Mouse (Mus musculus) neural tube, embryonic 11.5 days (tissue): ENCODE measurements around the gene Celf2. TPM values are rescaled to one million over a fixed set of nuclear protein-coding genes. Genes with fewer than 3 reads are reported as not detected.

ENCODE experiments used
- ATAC-seq: fragments of 200-750 bp; cut with Nextera tagmentation; 2 replicates; pipeline ENCODE4 v1.8.0; 2017; ENCODE audit warnings: moderate number of reproducible peaks, mild to moderate bottlenecking, moderate TSS enrichment, moderate library complexity; ENCODE audit not compliant: insufficient read depth, low FRiP score, low TSS enrichment
- DNase-seq: peaks from one replicate; pipeline ENCODE4 v3.0.0-alpha.2; 2015; ENCODE audit warnings: low spot score
- H3K27ac ChIP-seq: fragments of 300-500 bp; sonication (generic); 2 replicates; pipeline ENCODE4 v1.5.1; 2014; ENCODE audit warnings: low read depth, mild to moderate bottlenecking, low read length
- H3K27me3 ChIP-seq: fragments of 300-500 bp; sonication (generic); 2 replicates; pipeline ENCODE4 v1.6.1; 2014; ENCODE audit warnings: mild to moderate bottlenecking, low read length, mixed read lengths; ENCODE audit not compliant: control insufficient read depth, insufficient read depth
- H3K36me3 ChIP-seq: fragments of 300-500 bp; sonication (generic); 2 replicates; pipeline ENCODE4 v1.6.1; 2014; ENCODE audit warnings: mild to moderate bottlenecking, low read length, moderate library complexity, mixed read lengths; ENCODE audit not compliant: control insufficient read depth, insufficient read depth
- H3K4me1 ChIP-seq: fragments of 300-500 bp; sonication (generic); 2 replicates; pipeline ENCODE4 v1.6.1; 2014; ENCODE audit warnings: low read length, mixed read lengths; ENCODE audit not compliant: control insufficient read depth, insufficient read depth
- H3K4me2 ChIP-seq: fragments of 300-500 bp; sonication (generic); 2 replicates; pipeline ENCODE4 v1.6.1; 2014; ENCODE audit warnings: low read depth, mild to moderate bottlenecking, moderate library complexity
- H3K4me3 ChIP-seq: fragments of 300-500 bp; sonication (generic); 2 replicates; pipeline ENCODE4 v1.5.1; 2014; ENCODE audit warnings: low read depth, low read length
- H3K9ac ChIP-seq: fragments of 300-500 bp; sonication (generic); 2 replicates; pipeline ENCODE4 v1.6.1; 2014; ENCODE audit warnings: mild to moderate bottlenecking, low read length
- H3K9me3 ChIP-seq: fragments of 300-500 bp; sonication (generic); 2 replicates; pipeline ENCODE4 v1.6.1; 2016; ENCODE audit warnings: low read length; ENCODE audit not compliant: control insufficient read depth
- WGBS: fragments of 180-500 bp; shearing (Covaris S2); extraction: QIAGEN DNeasy Blood & Tissue Kit; methylation state at CpG from one replicate; pipeline ENCODE4 v1.1.7; 2014; 5-methylcytosine and 5-hydroxymethylcytosine counted together
- polyA plus RNA-seq: library from polyadenylated mRNA; unstranded; fragments of >200 nt; fragmentation: Nextera tagmentation; extraction: Ambion mirVana; gene quantifications from 2 replicates; pipeline ENCODE4 v1.2.1, GENCODE M21; 2014

Gene Celf2
- polyA plus RNA-seq, 1 experiment from 2014 or later = 70.3 TPM

DNA sequence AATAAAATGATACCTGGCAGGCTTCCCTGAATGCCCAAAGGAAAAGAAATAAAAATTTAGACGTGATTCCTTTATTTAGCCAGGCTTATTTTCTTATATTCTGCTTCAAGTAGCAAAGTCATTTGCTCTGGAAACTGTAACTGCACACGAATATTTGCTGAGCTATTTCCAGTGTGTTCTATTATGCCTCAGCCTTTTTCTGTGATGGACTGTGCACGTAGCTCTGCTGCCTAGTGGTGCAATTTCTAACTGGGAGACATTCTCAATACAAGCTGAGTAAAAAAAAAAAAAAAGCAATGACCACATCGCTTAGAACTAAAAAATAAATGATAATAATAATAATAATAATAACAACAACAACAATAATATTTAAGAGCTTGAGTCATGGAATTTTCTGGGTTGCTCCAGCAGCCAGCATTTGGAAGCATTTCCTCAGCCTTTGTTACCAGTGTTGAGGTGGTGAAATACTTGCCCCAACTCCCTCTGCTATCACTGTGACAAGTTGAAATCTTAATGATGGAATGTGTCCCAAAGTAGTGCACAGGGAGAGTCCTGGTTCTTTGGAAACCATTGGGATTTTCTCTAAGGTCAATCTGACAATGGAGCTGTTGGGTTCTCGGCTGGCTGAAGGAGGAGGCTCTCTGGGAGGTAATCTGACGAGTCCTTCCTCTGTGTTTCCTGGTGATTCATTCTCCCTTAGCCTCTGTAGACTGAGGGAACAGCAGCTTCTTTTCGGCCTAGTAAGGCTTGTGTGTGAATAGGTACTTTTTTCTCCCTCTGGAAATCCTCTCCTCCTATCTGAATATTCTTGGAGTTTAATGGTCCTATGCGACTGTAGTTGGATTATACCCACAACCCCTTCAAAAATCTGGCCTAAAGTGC is 181.1 kb downstream of the Celf2 start:
- ATAC-seq (no peak), DNase-seq (no peak)
- H3K36me3 ChIP-seq = no peaks in the 10 kb centered on the region
- peaks cover 2% of the 10 kb centered on the region; the same call in 1 of the 2 replicates for H3K4me1 ChIP-seq
- H3K9me3 ChIP-seq = no peaks in the 10 kb centered on the region
- no peak overlapping the region for H3K4me3 ChIP-seq
- H3K9ac ChIP-seq = no peak overlapping the region
- H3K27ac ChIP-seq = no peak overlapping the region
- WGBS = 78% methylated on average over 8 of the region's 8 CpGs
- no peaks in the 10 kb centered on the region for H3K27me3 ChIP-seq
- H3K4me2 ChIP-seq = no peak overlapping the region

- peak; percentile 35 for ATAC-seq
- 46% methylated on average over 3 of the region's 3 CpGs for WGBS
- DNase-seq = no peak
- Histone ChIP-seq H3K27me3 (no peaks in the 10 kb centered on the region), H3K27ac (no peak overlapping the region), H3K9ac (no peak overlapping the region), H3K4me1 (peaks cover under 1% of the 10 kb centered on the region; the same call in 1 of the 2 replicates), H3K4me3 (no peak overlapping the region), H3K4me2 (no peak overlapping the region), H3K9me3 (no peaks in the 10 kb centered on the region), H3K36me3 (no peaks in the 10 kb centered on the region)
Observed at GRCm38 (mm10) chr2:7319760-7320159, 189.6 kb downstream of the Celf2 start.

- no peak for DNase-seq
- H3K27me3 ChIP-seq = no peaks in the 10 kb centered on the region
- H3K36me3 ChIP-seq = no peaks in the 10 kb centered on the region
- no peak overlapping the region for H3K4me2 ChIP-seq
- H3K9me3 ChIP-seq = no peaks in the 10 kb centered on the region
- H3K9ac ChIP-seq = no peak overlapping the region
- no peak overlapping the region for H3K4me3 ChIP-seq
- ATAC-seq = no peak
- peaks cover 4% of the 10 kb centered on the region for H3K4me1 ChIP-seq
- no peak overlapping the region for H3K27ac ChIP-seq
- 65% methylated on average over 3 of the region's 3 CpGs for WGBS
Observed at GRCm38 (mm10) chr2:7311776-7312175, 197.6 kb downstream of the Celf2 start.

DNA sequence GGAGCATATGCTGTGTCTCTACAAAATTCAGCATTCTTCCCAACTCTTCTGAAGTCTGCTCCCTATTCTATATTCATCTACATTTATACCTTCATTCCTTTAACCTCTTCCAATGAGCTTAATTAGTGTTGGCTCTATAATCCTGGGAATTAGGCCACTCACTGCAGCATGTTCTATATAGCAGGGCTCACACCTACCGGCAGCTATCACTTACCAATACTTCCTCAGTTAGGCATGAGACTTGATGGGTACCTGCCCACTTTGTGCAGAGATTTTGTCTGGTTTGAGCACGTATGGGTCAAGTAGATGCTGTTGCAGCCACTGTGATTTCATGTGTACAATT is 198.6 kb downstream of the Celf2 start:
- peaks cover 4% of the 10 kb centered on the region for H3K4me1 ChIP-seq
- DNase-seq (no peak), ATAC-seq (no peak)
- H3K4me3 ChIP-seq = no peak overlapping the region
- no peak overlapping the region for H3K27ac ChIP-seq
- H3K4me2 ChIP-seq = no peak overlapping the region
- 82% methylated on average over 2 of the region's 2 CpGs for WGBS
- H3K9ac ChIP-seq = no peak overlapping the region
- H3K9me3 ChIP-seq = no peaks in the 10 kb centered on the region
- no peaks in the 10 kb centered on the region for H3K27me3 ChIP-seq
- H3K36me3 ChIP-seq = no peaks in the 10 kb centered on the region

DNA sequence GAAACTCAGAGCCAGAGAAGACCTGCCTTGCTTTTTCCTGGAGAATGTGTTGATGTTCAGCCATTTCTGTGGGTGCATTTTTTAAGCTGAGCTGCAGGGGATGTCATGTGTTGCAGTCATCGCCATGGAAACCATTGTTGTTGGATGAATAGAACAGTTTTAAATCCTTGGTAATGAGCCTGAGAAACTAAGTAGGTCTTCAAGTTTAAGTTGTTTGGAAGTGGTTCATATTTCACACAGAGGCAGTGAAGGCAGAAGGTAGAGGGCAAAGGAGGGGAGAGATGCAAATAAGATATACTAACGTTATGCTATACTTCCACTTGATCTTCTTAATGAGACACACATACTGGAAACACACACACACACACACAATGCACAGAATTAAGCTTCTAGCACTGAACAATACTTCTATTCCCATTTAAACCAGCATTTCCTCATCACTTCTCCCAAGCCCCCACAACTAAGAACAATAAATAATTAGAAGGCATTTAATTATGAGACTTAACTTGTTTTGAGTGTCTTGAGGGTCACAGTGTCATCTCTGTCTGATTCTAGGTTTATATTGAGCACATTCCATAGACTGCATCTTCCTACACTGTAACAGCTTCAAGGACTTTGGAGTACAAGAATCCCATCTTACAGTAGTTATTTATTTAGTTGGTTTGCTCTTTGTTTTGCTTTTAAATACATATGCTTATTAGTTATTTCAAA is 199.1 kb downstream of the Celf2 start:
- Histone ChIP-seq H3K9ac (no peak overlapping the region), H3K27ac (no peak overlapping the region), H3K9me3 (no peaks in the 10 kb centered on the region), H3K4me3 (no peak overlapping the region), H3K27me3 (no peaks in the 10 kb centered on the region), H3K4me2 (no peak overlapping the region), H3K36me3 (no peaks in the 10 kb centered on the region), H3K4me1 (peaks cover 4% of the 10 kb centered on the region)
- 21% methylated on average over 2 of the region's 2 CpGs for WGBS
- DNase-seq = peak; percentile 38
- ATAC-seq = peak; percentile 82

GRCm38 (mm10) chr2:7309324-7309723 is 200.0 kb downstream of the Celf2 start:
- WGBS = 64% methylated on average over 1 of the region's 1 CpGs
- DNase-seq (no peak), ATAC-seq (no peak)
- Histone ChIP-seq H3K27ac (no peak overlapping the region), H3K4me3 (no peak overlapping the region), H3K27me3 (no peaks in the 10 kb centered on the region), H3K9me3 (no peaks in the 10 kb centered on the region), H3K4me1 (peaks cover 4% of the 10 kb centered on the region), H3K36me3 (no peaks in the 10 kb centered on the region), H3K9ac (no peak overlapping the region), H3K4me2 (no peak overlapping the region)

- no peak for DNase-seq
- whole genome bisulfite sequencing = 75% methylated on average over 1 of the region's 1 CpGs
Observed at GRCm38 (mm10) chr2:7308731-7309130, 200.6 kb downstream of the Celf2 start.

GRCm38 (mm10) chr2:7287434-7287833 is 221.9 kb downstream of the Celf2 start:
- H3K36me3 ChIP-seq = no peaks in the 10 kb centered on the region
- no peaks in the 10 kb centered on the region for H3K9me3 ChIP-seq
- DNase-seq (no peak), ATAC-seq (no peak)
- H3K27me3 ChIP-seq = no peaks in the 10 kb centered on the region
- H3K4me3 ChIP-seq = no peak overlapping the region
- H3K9ac ChIP-seq = no peak overlapping the region
- no peak overlapping the region for H3K27ac ChIP-seq
- WGBS = 89% methylated on average over 3 of the region's 3 CpGs
- H3K4me1 ChIP-seq = no peaks in the 10 kb centered on the region
- no peak overlapping the region for H3K4me2 ChIP-seq

More at GRCm38 (mm10) chr2:7308731-7309130, 200.6 kb downstream of the Celf2 start:
- H3K27me3 ChIP-seq = no peaks in the 10 kb centered on the region
- H3K4me3 ChIP-seq = no peak overlapping the region
- H3K27ac ChIP-seq = no peak overlapping the region
- no peaks in the 10 kb centered on the region for H3K9me3 ChIP-seq
- peaks cover 4% of the 10 kb centered on the region for H3K4me1 ChIP-seq
- H3K36me3 ChIP-seq = no peaks in the 10 kb centered on the region
- no peak overlapping the region for H3K4me2 ChIP-seq
- ATAC-seq = no peak
- H3K9ac ChIP-seq = no peak overlapping the region

DNA sequence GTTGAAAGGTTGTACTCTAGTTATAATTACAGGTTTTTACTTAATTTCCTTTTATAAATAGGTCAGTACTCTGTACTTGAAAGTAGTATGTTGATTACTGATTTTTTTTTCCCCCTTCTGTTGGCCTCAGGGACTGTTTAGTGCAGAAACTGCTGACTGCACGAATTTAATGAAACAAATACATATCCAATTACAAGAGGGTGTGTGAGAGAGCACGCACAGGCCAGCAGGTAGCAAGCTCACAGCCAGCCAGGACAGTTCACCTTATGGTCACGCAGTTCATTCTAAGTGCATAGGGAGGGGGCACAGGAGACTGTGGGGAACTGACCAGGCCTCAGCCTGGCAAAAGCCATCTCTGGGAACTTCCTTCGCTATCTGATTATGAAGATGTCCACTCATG is 236.1 kb downstream of the Celf2 start:
- 66% methylated on average over 4 of the region's 4 CpGs for WGBS
- DNase-seq = no peak
- no peaks in the 10 kb centered on the region for H3K9me3 ChIP-seq
- no peak overlapping the region for H3K27ac ChIP-seq
- no peak overlapping the region for H3K9ac ChIP-seq
- H3K36me3 ChIP-seq = no peaks in the 10 kb centered on the region
- no peak for ATAC-seq
- H3K4me1 ChIP-seq = no peaks in the 10 kb centered on the region
- no peak overlapping the region for H3K4me2 ChIP-seq
- H3K4me3 ChIP-seq = no peak overlapping the region
- no peaks in the 10 kb centered on the region for H3K27me3 ChIP-seq
